Mouse (Mus musculus) heart, embryonic 13.5 days (tissue): Measurements from ENCODE around the gene Scaper. TPM values are rescaled to one million over a fixed set of nuclear protein-coding genes. Genes with fewer than 3 reads are reported as not detected.

Source experiments
- ATAC-seq: fragments of 200-750 bp; cut with Nextera tagmentation; 2 replicates; pipeline ENCODE4 v1.8.0; 2017; ENCODE audit warnings: moderate TSS enrichment; ENCODE audit not compliant: insufficient number of reproducible peaks, low FRiP score, low TSS enrichment; ENCODE audit errors: extremely low read depth
- H3K27ac ChIP-seq: fragments of 300-500 bp; sonication (generic); replicated peaks from 2 replicates; pipeline ENCODE4 v1.5.1; 2015; ENCODE audit warnings: moderate library complexity, mild to moderate bottlenecking, inconsistent platforms
- H3K27me3 ChIP-seq: fragments of 300-500 bp; sonication (generic); replicated peaks from 2 replicates; pipeline ENCODE4 v1.6.1; 2015; ENCODE audit warnings: mild to moderate bottlenecking, inconsistent platforms
- H3K36me3 ChIP-seq: fragments of 300-500 bp; sonication (generic); 2 replicates; pipeline ENCODE4 v1.6.1; 2015; ENCODE audit warnings: mild to moderate bottlenecking, inconsistent platforms
- H3K4me1 ChIP-seq: fragments of 300-500 bp; sonication (generic); 2 replicates; pipeline ENCODE4 v1.6.1; 2015; ENCODE audit warnings: inconsistent platforms
- H3K4me2 ChIP-seq: fragments of 300-500 bp; sonication (generic); 2 replicates; pipeline ENCODE4 v1.6.1; 2015; ENCODE audit warnings: inconsistent platforms, mild to moderate bottlenecking, moderate library complexity
- H3K4me3 ChIP-seq: fragments of 300-500 bp; sonication (generic); 2 replicates; pipeline ENCODE4 v1.5.1; 2015; ENCODE audit warnings: moderate library complexity, mild to moderate bottlenecking, inconsistent platforms
- H3K9ac ChIP-seq: fragments of 300-500 bp; sonication (generic); 2 replicates; pipeline ENCODE4 v1.6.1; 2015; ENCODE audit warnings: inconsistent platforms, mild to moderate bottlenecking, moderate library complexity
- H3K9me3 ChIP-seq: fragments of 300-500 bp; sonication (generic); 2 replicates; pipeline ENCODE4 v1.6.1; 2016; ENCODE audit warnings: inconsistent platforms
- WGBS: fragments of 180-500 bp; shearing (Covaris S2); methylation state at CpG from one replicate; pipeline ENCODE4 v1.1.7; 2015; ENCODE audit warnings: mixed read lengths; 5-methylcytosine and 5-hydroxymethylcytosine counted together
- polyA plus RNA-seq: library from polyadenylated mRNA; unstranded; fragments of >200 nt; fragmentation: Nextera tagmentation; extraction: Ambion mirVana; gene quantifications from 2 replicates; pipeline ENCODE4 v1.2.1, GENCODE M21; 2015

Scaper gene
- polyA plus RNA-seq, result 6.6 and 7.8 TPM in 2 replicates

DNA sequence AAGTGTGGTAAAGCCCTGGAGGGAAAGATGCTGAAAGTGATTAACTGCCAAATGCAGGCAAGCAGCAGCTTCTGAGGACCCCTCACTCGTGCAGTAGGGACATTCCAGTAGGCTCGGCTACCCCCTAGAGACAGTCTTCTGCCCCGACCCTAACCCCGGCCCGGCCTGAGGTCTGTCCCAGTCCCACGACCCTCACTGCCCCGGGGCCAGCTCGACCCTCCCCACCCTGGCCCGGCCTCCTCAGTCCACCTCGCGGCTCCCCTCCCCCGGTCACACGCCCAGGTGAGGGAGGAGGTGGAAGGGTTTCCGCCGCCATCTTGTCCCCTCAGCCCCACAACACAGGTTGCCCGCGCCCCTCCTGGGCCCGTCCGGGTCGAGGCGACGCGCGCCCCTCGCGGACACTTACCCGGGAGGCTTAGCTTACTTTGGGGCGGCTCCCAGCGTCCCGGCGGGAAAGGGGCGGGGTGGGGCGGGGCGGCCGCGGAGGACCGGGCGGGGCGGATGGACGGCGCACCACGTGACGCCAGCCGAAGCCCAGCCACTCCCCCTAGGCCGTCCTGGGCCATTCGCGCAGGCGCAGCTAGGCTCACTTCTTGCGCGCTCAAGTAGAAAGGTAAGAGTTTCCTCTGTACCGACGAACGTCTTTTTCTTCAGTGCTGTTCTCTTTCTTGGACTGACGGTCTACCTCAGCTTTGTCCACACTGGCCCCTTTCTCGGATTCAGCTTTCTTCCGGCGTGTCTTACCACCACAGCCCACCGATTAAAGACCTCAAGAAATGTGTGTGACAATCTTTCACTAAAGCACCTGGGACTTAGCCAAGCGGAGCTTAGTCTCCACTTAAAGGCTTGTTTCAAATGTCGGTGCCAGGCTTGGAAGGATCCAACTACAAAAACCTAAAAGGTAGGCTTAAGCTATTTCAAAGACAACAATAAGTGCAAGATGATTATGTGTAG is at the start of gene Scaper:
Gene Scaper, minus strand, starts transcription at position 456 of the 954 bp plus-strand sequence.
- peak within 1 kb of the TSS; percentile 92 for H3K9ac ChIP-seq
- no peaks in the 10 kb centered on the region for H3K9me3 ChIP-seq
- H3K27ac ChIP-seq, result peak within 1 kb of the TSS; percentile 80
- peak within 1 kb of the TSS; percentile 85 for H3K4me3 ChIP-seq
- no peaks in the 10 kb centered on the region for H3K27me3 ChIP-seq
- 1% methylated on average over 51 of the region's 60 CpGs for WGBS
- peaks cover 17% of the 10 kb centered on the region for H3K4me1 ChIP-seq
- peak; percentile 99 for ATAC-seq
- H3K36me3 ChIP-seq, result no peaks in the 10 kb centered on the region
- H3K4me2 ChIP-seq, result peak within 1 kb of the TSS; percentile 71

DNA sequence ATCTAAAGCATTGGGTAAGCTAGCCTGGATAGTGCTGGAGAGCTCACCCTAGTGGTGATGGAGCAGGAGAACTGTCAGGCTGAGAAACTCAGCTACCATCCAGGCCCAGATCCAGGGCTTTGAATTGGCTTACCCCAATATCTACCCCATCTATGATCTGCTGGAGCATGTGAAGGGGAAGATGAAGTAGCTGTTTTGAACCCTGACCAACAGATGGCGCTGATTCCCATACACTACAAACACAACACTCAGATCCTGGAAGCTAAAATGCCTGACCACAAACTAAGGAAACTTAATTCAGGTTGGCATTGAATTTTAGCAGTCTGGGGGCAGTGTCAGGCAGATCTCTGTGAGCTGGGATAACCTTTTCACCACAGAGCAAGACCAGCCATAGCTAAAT is 8.9 kb upstream of the Scaper start:
- WGBS, result 13% methylated on average over 1 of the region's 1 CpGs
- H3K4me2 ChIP-seq, result no peak overlapping the region
- H3K27me3 ChIP-seq, result no peaks in the 10 kb centered on the region
- H3K9me3 ChIP-seq, result no peaks in the 10 kb centered on the region
- ATAC-seq, result no peak
- no peak overlapping the region for H3K27ac ChIP-seq
- H3K4me1 ChIP-seq, result 0 out of 2 replicates have a peak, but pooled peaks cover 4% of the 10 kb centered on the region
- no peak overlapping the region for H3K4me3 ChIP-seq
- H3K36me3 ChIP-seq, result peaks cover 12% of the 10 kb centered on the region; the same call in 1 of the 2 replicates
- no peak overlapping the region for H3K9ac ChIP-seq

GRCm38 (mm10) chr9:55941356-55941755 is 3.4 kb upstream of the Scaper start:
- Histone ChIP-seq H3K4me3 (no peak overlapping the region), H3K27ac (no peak overlapping the region), H3K9ac (no peak overlapping the region), H3K36me3 (peaks cover 10% of the 10 kb centered on the region; the same call in 1 of the 2 replicates), H3K4me2 (no peak overlapping the region), H3K27me3 (no peaks in the 10 kb centered on the region), H3K4me1 (peaks cover 17% of the 10 kb centered on the region), H3K9me3 (no peaks in the 10 kb centered on the region)
- no peak for ATAC-seq

GRCm38 (mm10) chr9:55938618-55938985 is 683 bp upstream of the Scaper start:
- Histone ChIP-seq H3K4me2 (peak overlapping the region; percentile 71), H3K4me3 (peak overlapping the region; percentile 85), H3K27me3 (no peaks in the 10 kb centered on the region), H3K36me3 (no peaks in the 10 kb centered on the region), H3K4me1 (peaks cover 17% of the 10 kb centered on the region), H3K27ac (peak overlapping the region; percentile 79; the same call in 1 of the 2 replicates), H3K9ac (peak overlapping the region; percentile 92), H3K9me3 (no peaks in the 10 kb centered on the region)
- 50% methylated on average over 6 of the region's 6 CpGs for WGBS
- ATAC-seq, result no peak

DNA sequence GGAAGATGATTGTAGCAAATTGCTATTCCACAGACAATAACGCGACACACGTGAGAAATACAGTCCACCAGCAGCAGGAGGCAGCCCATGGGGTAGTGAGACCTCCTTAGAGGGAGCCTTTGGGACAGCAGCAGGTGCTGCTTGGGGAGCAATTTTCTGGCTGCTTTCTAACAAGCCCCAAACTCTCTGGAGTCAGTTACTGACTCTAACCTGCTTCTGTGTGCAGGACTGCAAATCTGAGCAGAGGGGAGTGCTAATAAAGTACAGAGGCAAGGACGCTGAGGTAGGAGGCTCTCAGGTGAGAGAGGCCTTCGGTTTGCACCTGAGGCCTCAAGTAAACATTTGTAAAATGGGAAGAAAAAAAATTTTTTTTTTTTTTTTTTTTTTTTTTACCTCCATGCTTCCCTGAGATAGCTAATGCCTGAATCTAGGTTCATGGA is 675 bp downstream of the Scaper start:
- ATAC-seq, result no peak
- peak overlapping the region; percentile 80 for H3K27ac ChIP-seq

GRCm38 (mm10) chr9:55932482-55932881 is 5.4 kb downstream of the Scaper start:
- no peak overlapping the region for H3K9ac ChIP-seq
- H3K27me3 ChIP-seq, result no peaks in the 10 kb centered on the region
- H3K36me3 ChIP-seq, result no peaks in the 10 kb centered on the region
- no peak overlapping the region for H3K4me2 ChIP-seq
- WGBS, result 47% methylated on average over 1 of the region's 1 CpGs
- no peaks in the 10 kb centered on the region for H3K9me3 ChIP-seq
- H3K4me3 ChIP-seq, result no peak overlapping the region
- no peak overlapping the region for H3K27ac ChIP-seq
- ATAC-seq, result no peak
- H3K4me1 ChIP-seq, result peaks cover 4% of the 10 kb centered on the region

More for the DNA sequence above, 675 bp downstream of the Scaper start:
- H3K9me3 ChIP-seq, result no peaks in the 10 kb centered on the region
- H3K4me3 ChIP-seq, result peak overlapping the region; percentile 85
- no peaks in the 10 kb centered on the region for H3K36me3 ChIP-seq
- H3K27me3 ChIP-seq, result no peaks in the 10 kb centered on the region
- H3K4me2 ChIP-seq, result peak overlapping the region; percentile 71
- 43% methylated on average over 5 of the region's 5 CpGs for WGBS
- peak overlapping the region; percentile 92 for H3K9ac ChIP-seq
- H3K4me1 ChIP-seq, result peaks cover 17% of the 10 kb centered on the region

GRCm38 (mm10) chr9:55918579-55918978 is 19.3 kb downstream of the Scaper start:
- H3K9ac ChIP-seq, result no peak overlapping the region
- no peaks in the 10 kb centered on the region for H3K9me3 ChIP-seq
- H3K4me2 ChIP-seq, result no peak overlapping the region
- H3K4me3 ChIP-seq, result no peak overlapping the region
- H3K36me3 ChIP-seq, result no peaks in the 10 kb centered on the region
- no peak overlapping the region for H3K27ac ChIP-seq
- no peaks in the 10 kb centered on the region for H3K4me1 ChIP-seq
- WGBS, result 67% methylated on average over 3 of the region's 3 CpGs
- no peak for ATAC-seq
- H3K27me3 ChIP-seq, result no peaks in the 10 kb centered on the region

DNA sequence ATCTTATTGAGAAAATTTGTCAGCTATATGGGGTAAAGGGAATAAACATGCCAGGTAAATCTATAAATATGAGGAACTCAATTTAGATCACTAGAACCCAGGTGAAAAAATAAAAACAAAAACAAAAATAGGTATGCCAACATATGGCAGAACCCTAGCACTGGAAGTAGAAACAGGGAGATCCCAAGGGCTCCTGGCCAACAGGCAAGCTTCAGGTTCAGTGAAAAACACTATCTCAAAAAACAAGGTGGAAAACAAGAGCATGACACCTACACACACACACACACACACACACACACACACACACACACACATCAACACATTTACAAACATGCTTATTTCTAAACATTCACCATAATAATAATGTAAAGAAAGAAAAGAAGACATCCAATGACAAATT is 21.2 kb downstream of the Scaper start:
- H3K27ac ChIP-seq, result no peak overlapping the region
- H3K9ac ChIP-seq, result no peak overlapping the region
- H3K27me3 ChIP-seq, result no peaks in the 10 kb centered on the region
- no peak overlapping the region for H3K4me3 ChIP-seq
- ATAC-seq, result no peak
- no peaks in the 10 kb centered on the region for H3K4me1 ChIP-seq
- no peaks in the 10 kb centered on the region for H3K9me3 ChIP-seq
- H3K4me2 ChIP-seq, result no peak overlapping the region
- H3K36me3 ChIP-seq, result no peaks in the 10 kb centered on the region

DNA sequence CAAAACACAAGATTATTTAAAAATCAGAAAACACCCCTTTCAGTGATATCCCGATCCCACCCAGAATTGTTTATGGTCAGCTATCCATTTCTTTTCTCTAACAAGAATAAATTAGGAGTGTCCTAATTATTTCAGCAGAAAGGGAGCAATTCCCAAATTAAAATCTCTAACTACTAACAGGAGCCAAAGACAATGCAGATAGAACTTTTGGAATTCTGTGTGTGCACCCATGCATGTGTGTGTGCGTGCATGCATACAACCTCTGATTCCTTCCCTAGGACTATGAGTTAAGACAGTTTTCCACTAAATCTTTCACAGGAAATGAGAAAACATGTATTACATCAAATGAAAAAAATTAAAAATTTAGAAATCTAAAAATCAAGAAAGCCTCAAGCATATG is 26.4 kb downstream of the Scaper start:
- H3K4me3 ChIP-seq, result no peak overlapping the region
- H3K4me2 ChIP-seq, result no peak overlapping the region
- H3K27me3 ChIP-seq, result no peaks in the 10 kb centered on the region
- no peak overlapping the region for H3K27ac ChIP-seq
- no peaks in the 10 kb centered on the region for H3K4me1 ChIP-seq
- no peak overlapping the region for H3K9ac ChIP-seq
- WGBS, result 90% methylated on average over 2 of the region's 2 CpGs
- no peak for ATAC-seq
- no peaks in the 10 kb centered on the region for H3K9me3 ChIP-seq
- peaks cover 16% of the 10 kb centered on the region for H3K36me3 ChIP-seq

DNA sequence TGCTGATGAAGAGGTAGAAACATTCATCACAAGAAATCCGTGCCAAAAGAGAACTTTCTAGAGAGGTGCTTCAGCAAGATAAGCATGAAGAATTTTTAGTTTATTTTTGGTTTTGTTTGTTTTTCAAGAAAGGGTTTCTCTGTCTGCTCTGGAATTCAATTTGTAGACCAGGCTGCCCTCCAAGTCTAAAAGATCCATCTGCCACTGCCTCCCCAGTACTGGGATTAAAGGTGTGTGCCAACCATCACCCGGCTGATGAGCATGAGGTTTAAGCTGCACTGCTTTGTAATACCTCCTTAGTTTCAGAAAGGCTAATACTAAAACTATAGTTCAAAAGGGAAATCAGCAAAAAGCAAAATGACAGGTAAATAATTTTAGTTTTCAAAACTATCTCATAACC is 35.0 kb downstream of the Scaper start:
- Histone ChIP-seq H3K4me2 (no peak overlapping the region), H3K36me3 (peaks cover under 1% of the 10 kb centered on the region; the same call in 1 of the 2 replicates), H3K9ac (no peak overlapping the region), H3K4me3 (no peak overlapping the region), H3K27me3 (no peaks in the 10 kb centered on the region), H3K27ac (no peak overlapping the region), H3K9me3 (no peaks in the 10 kb centered on the region), H3K4me1 (no peaks in the 10 kb centered on the region)
- ATAC-seq, result no peak
- whole genome bisulfite sequencing, result 75% methylated on average over 2 of the region's 2 CpGs

DNA sequence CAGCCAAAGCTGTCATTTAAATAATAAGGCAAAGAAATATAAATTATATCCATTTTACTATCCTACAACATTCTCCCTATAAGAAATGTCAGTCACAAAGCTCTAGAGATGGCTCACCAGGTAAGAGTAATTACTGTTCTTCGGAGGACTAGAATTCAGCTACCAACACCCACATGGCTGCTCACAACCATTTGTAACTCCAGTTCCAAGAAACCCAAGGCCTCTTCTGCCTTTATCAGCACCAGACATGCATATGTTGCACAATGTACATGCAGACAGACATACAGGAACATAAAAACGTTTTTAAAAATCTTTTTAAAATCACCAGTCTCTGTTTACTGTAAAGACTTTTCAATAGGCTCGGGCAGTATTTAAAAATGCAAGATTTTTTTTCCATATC is 36.3 kb downstream of the Scaper start:
- H3K27ac ChIP-seq, result no peak overlapping the region
- H3K36me3 ChIP-seq, result no peaks in the 10 kb centered on the region
- no peak for ATAC-seq
- H3K27me3 ChIP-seq, result no peaks in the 10 kb centered on the region
- H3K4me1 ChIP-seq, result no peaks in the 10 kb centered on the region
- WGBS, result 65% methylated on average over 3 of the region's 3 CpGs
- no peak overlapping the region for H3K9ac ChIP-seq
- no peak overlapping the region for H3K4me3 ChIP-seq
- H3K4me2 ChIP-seq, result no peak overlapping the region
- H3K9me3 ChIP-seq, result no peaks in the 10 kb centered on the region

- 61% methylated on average over 4 of the region's 4 CpGs for WGBS
- H3K36me3 ChIP-seq, result no peaks in the 10 kb centered on the region
These were observed 37.4 kb downstream of the Scaper start for GRCm38 (mm10) chr9:55900531-55900930.

More at GRCm38 (mm10) chr9:55900531-55900930, 37.4 kb downstream of the Scaper start:
- no peak for ATAC-seq
- H3K27ac ChIP-seq, result no peak overlapping the region
- H3K9ac ChIP-seq, result no peak overlapping the region
- no peak overlapping the region for H3K4me3 ChIP-seq
- no peaks in the 10 kb centered on the region for H3K27me3 ChIP-seq
- H3K4me1 ChIP-seq, result no peaks in the 10 kb centered on the region
- no peak overlapping the region for H3K4me2 ChIP-seq
- H3K9me3 ChIP-seq, result no peaks in the 10 kb centered on the region
